In the genomic region with DNA sequence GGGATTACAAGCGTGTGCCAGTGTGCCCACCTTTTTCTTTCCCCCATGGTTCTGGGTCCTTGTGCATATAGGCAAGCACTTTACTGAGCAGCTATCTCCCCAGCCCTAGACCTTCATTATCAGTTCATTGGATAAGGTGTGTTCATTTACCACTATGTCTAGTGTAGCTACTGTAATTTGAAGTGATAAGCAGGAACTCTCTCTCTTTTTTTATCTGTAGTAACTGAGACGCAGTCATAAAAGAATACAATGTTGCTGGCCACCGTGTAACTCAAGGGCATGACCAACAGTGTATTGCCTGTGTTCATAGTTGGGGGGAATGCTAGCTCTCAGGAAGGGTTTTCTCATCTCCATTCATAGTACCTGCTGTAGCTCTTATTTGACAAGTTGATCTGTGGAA, we compare ENCODE assay signal across 17 mouse cellular contexts.
"Had no signal": no experiment of that assay in that cellular context is flagged by ENCODE, and none has a peak within 500 bp of the region (broad histone marks: within the 10 kb centered on the region; RNA-seq: fewer than 3 reads in every experiment).

No protein-coding gene starts in this region.

- H3K4me3 ChIP-seq: hindbrain, embryonic 15.5 days; kidney, embryonic 15.5 days; limb, embryonic 15.5 days; megakaryocyte, embryonic 14.5 days; midbrain, embryonic 12.5 days; stomach, embryonic 15.5 days had no signal

- DNase-seq: kidney, adult 18-20 months; kidney, postnatal 25 days; layer of hippocampus, adult 9-11 months; layer of hippocampus, postnatal 36 days; lung, embryonic 14.5 days; lung, postnatal 10 days; lung, postnatal 4 days; right cerebral cortex, postnatal 14 days; thymus, adult 18-20 months; thymus, postnatal 14 days had no signal

- H3K9me3 ChIP-seq: hindbrain, embryonic 15.5 days; kidney, embryonic 15.5 days; limb, embryonic 15.5 days; midbrain, embryonic 12.5 days; stomach, embryonic 15.5 days had no signal

- H3K4me2 ChIP-seq: hindbrain, embryonic 15.5 days; kidney, embryonic 15.5 days; limb, embryonic 15.5 days; lung, embryonic 14.5 days; midbrain, embryonic 12.5 days; stomach, embryonic 15.5 days had no signal

- H3K4me1 ChIP-seq: hindbrain, embryonic 15.5 days; limb, embryonic 15.5 days; midbrain, embryonic 12.5 days had no signal

- H3K27me3 ChIP-seq: hindbrain, embryonic 15.5 days; kidney, embryonic 15.5 days; limb, embryonic 15.5 days; megakaryocyte, embryonic 14.5 days; midbrain, embryonic 12.5 days; stomach, embryonic 15.5 days had no signal

- H3K36me3 ChIP-seq: hindbrain, embryonic 15.5 days; stomach, embryonic 15.5 days had no signal

- H3K27ac ChIP-seq: hindbrain, embryonic 15.5 days; kidney, embryonic 15.5 days; limb, embryonic 15.5 days; midbrain, embryonic 12.5 days; stomach, embryonic 15.5 days had no signal

- H3K9ac ChIP-seq: hindbrain, embryonic 15.5 days; kidney, embryonic 15.5 days; limb, embryonic 15.5 days; lung, embryonic 14.5 days; midbrain, embryonic 12.5 days; stomach, embryonic 15.5 days had no signal

- ATAC-seq: midbrain, embryonic 16.5 days had no signal
